ENCODE assay signal across 8 mouse cellular contexts in genomic region chr13:23453362-23453862, GRCm38 (mm10). TPM values are rescaled to one million over a fixed set of nuclear protein-coding genes. Genes with fewer than 3 reads are reported as not detected.
A peak's percentile ranks its signal among the peaks of the same experiment; 100 is the strongest.
DNase-seq lines count a peak whose midpoint lies in the region; ATAC-seq and TF ChIP-seq lines count a peak whose summit lies in the region.

No protein-coding gene starts in this region.

- H3K4me1 ChIP-seq in heart, embryonic 13.5 days, result peaks cover 7% of the 10 kb centered on the region
- no peaks in the 10 kb centered on the region for H3K4me1 ChIP-seq in kidney, postnatal 0 days (replicated peaks; ENCODE audit: insufficient read depth, low read length)
- peaks cover 22% of the 10 kb centered on the region for H3K4me1 ChIP-seq in liver, embryonic 16.5 days (ENCODE audit: control insufficient read depth, low read depth, low read length)
- peaks cover 3% of the 10 kb centered on the region; the same call in 1 of the 2 replicates for H3K4me1 ChIP-seq in neural tube, embryonic 12.5 days
- H3K4me1 ChIP-seq in testis, adult 2 months (ENCODE audit: control insufficient read depth, insufficient read depth, low read length), result peaks cover 3% of the 10 kb centered on the region; the same call in 1 of the 2 replicates

- DNase-seq in CD4-positive, CD25-positive, alpha-beta regulatory T cell, adult 2 months (ENCODE audit: low read depth, low spot score), result peak; percentile 88
- peak; percentile 85 for DNase-seq in brain, adult 2 months (ENCODE audit: low read depth, low spot score)
- DNase-seq in fibroblast of lung, adult 2 months (ENCODE audit: low read depth), result peak; percentile 72
- peak; percentile 89 for DNase-seq in kidney, postnatal 0 days (ENCODE audit: low spot score)

- peak; percentile 73; the same call in 1 of the 2 replicates for ATAC-seq in heart, embryonic 13.5 days (ENCODE audit: extremely low read depth, insufficient number of reproducible peaks, low FRiP score, low TSS enrichment)
- peak; percentile 81 for ATAC-seq in kidney, postnatal 0 days (replicated peaks; ENCODE audit: low FRiP score, low read depth)
- peak; percentile 80 for ATAC-seq in liver, embryonic 16.5 days (ENCODE audit: low read depth)
- peak; percentile 81 for ATAC-seq in neural tube, embryonic 12.5 days (ENCODE audit: low FRiP score, low read depth)

- H3K36me3 ChIP-seq in heart, embryonic 13.5 days, result no peaks in the 10 kb centered on the region
- H3K36me3 ChIP-seq in kidney, postnatal 0 days (ENCODE audit: insufficient read depth, low read length), result no peaks in the 10 kb centered on the region
- no peaks in the 10 kb centered on the region for H3K36me3 ChIP-seq in liver, embryonic 16.5 days (ENCODE audit: control insufficient read depth, insufficient read depth)
- H3K36me3 ChIP-seq in neural tube, embryonic 12.5 days, result no peaks in the 10 kb centered on the region
- no peaks in the 10 kb centered on the region for H3K36me3 ChIP-seq in testis, adult 2 months (ENCODE audit: control insufficient read depth, insufficient read depth, low read length)

- no peak for TF ChIP-seq CTCF in kidney, postnatal 0 days (IDR thresholded peaks at IDR 0.05; ENCODE audit: low read depth)
- TF ChIP-seq CTCF in testis, adult 2 months (IDR thresholded peaks at IDR 0.05; ENCODE audit: control insufficient read depth, insufficient read depth, insufficient replicate concordance, low read depth, low read length), result no peak

- peak overlapping the region; percentile 88 for H3K27ac ChIP-seq in heart, embryonic 13.5 days (replicated peaks)
- peak overlapping the region; percentile 86 for H3K27ac ChIP-seq in kidney, postnatal 0 days
- H3K27ac ChIP-seq in liver, embryonic 16.5 days (ENCODE audit: low read length), result peak overlapping the region; percentile 88
- peak overlapping the region; percentile 33; the same call in 1 of the 2 replicates for H3K27ac ChIP-seq in neural tube, embryonic 12.5 days
- H3K27ac ChIP-seq in testis, adult 2 months (ENCODE audit: control insufficient read depth, insufficient read depth, low read depth, low read length), result 0 out of 2 replicates have a peak overlapping the region, but pooled peaks have one; percentile 27

- peak overlapping the region; percentile 74 for H3K4me2 ChIP-seq in heart, embryonic 13.5 days
- H3K4me2 ChIP-seq in kidney, postnatal 0 days (ENCODE audit: low read length), result peak overlapping the region; percentile 61
- peak overlapping the region; percentile 55 for H3K4me2 ChIP-seq in liver, embryonic 16.5 days (ENCODE audit: low read depth, low read length)
- peak overlapping the region; percentile 55 for H3K4me2 ChIP-seq in neural tube, embryonic 12.5 days (replicated peaks)

- no peaks in the 10 kb centered on the region; the same call in 1 of the 2 replicates for H3K27me3 ChIP-seq in heart, embryonic 13.5 days (replicated peaks)
- no peaks in the 10 kb centered on the region for H3K27me3 ChIP-seq in kidney, postnatal 0 days (ENCODE audit: insufficient read depth, low read length)
- H3K27me3 ChIP-seq in liver, embryonic 16.5 days (ENCODE audit: control insufficient read depth, insufficient read depth, low read depth, low read length), result no peaks in the 10 kb centered on the region
- no peaks in the 10 kb centered on the region for H3K27me3 ChIP-seq in neural tube, embryonic 12.5 days (replicated peaks)
- no peaks in the 10 kb centered on the region for H3K27me3 ChIP-seq in testis, adult 2 months (ENCODE audit: control insufficient read depth, insufficient read depth, low read length)

- under 1% methylated on average over 25 of the region's 25 CpGs for WGBS in heart, embryonic 13.5 days
- under 1% methylated on average over 25 of the region's 25 CpGs for WGBS in kidney, postnatal 0 days
- WGBS in liver, embryonic 16.5 days (ENCODE audit: insufficient replicate concordance), result under 1% methylated on average over 25 of the region's 25 CpGs
- 1% methylated on average over 25 of the region's 25 CpGs for WGBS in neural tube, embryonic 12.5 days

- TF ChIP-seq POLR2A in testis, adult 2 months (IDR thresholded peaks at IDR 0.05; ENCODE audit: control insufficient read depth, low read depth, low read length), result no peak

- peak overlapping the region; percentile 76 for H3K4me3 ChIP-seq in heart, embryonic 13.5 days
- peak overlapping the region; percentile 68 for H3K4me3 ChIP-seq in kidney, postnatal 0 days (replicated peaks; ENCODE audit: low read depth, low read length)
- H3K4me3 ChIP-seq in liver, embryonic 16.5 days (ENCODE audit: low read depth, low read length), result peak overlapping the region; percentile 79
- H3K4me3 ChIP-seq in neural tube, embryonic 12.5 days, result peak overlapping the region; percentile 53
- peak overlapping the region; percentile 82 for H3K4me3 ChIP-seq in testis, adult 2 months (ENCODE audit: control insufficient read depth, low read depth, low read length)

- peak overlapping the region; percentile 84 for H3K9ac ChIP-seq in heart, embryonic 13.5 days
- H3K9ac ChIP-seq in kidney, postnatal 0 days (ENCODE audit: low read depth, low read length), result peak overlapping the region; percentile 69
- peak overlapping the region; percentile 73 for H3K9ac ChIP-seq in liver, embryonic 16.5 days (ENCODE audit: low read depth, low read length)
- H3K9ac ChIP-seq in neural tube, embryonic 12.5 days, result peak overlapping the region; percentile 53

- no peaks in the 10 kb centered on the region for H3K9me3 ChIP-seq in heart, embryonic 13.5 days
- H3K9me3 ChIP-seq in kidney, postnatal 0 days (replicated peaks; ENCODE audit: low read length), result no peaks in the 10 kb centered on the region
- H3K9me3 ChIP-seq in liver, embryonic 16.5 days (replicated peaks; ENCODE audit: control insufficient read depth, low read length), result no peaks in the 10 kb centered on the region
- no peaks in the 10 kb centered on the region for H3K9me3 ChIP-seq in neural tube, embryonic 12.5 days

RNA-seq across cellular contexts. Expression of gene Btn1a1, which starts 12.3 kb away (rescaled TPM):
- polyA plus RNA-seq in heart, embryonic 13.5 days (2015; fragmentation: Nextera tagmentation; extraction: Ambion mirVana), result 1.1 and 2.2 TPM in 2 replicates
- polyA plus RNA-seq in kidney, postnatal 0 days (2015; fragmentation: Nextera tagmentation; extraction: Ambion mirVana), result 0.06 TPM in 1 of 2 replicates, not detected in the other
- 1.9 and 2.0 TPM in 2 replicates for polyA plus RNA-seq in liver, embryonic 16.5 days (2015; fragmentation: Nextera tagmentation; extraction: Ambion mirVana)
- not detected in 2 replicates for polyA plus RNA-seq in neural tube, embryonic 12.5 days (2016; fragmentation: Nextera tagmentation; extraction: Ambion mirVana)
- polyA plus RNA-seq in testis, adult 2 months (2012; rRNA removed), result 0.05 and 0.26 TPM in 2 replicates

RNA-seq across cellular contexts. Expression of gene Abt1, which starts 29.7 kb away (rescaled TPM):
- 8.5 and 8.7 TPM in 2 replicates for polyA plus RNA-seq in heart, embryonic 13.5 days (2015; fragmentation: Nextera tagmentation; extraction: Ambion mirVana)
- 10.0 and 10.4 TPM in 2 replicates for polyA plus RNA-seq in kidney, postnatal 0 days (2015; fragmentation: Nextera tagmentation; extraction: Ambion mirVana)
- 4.5 TPM in 2 replicates for polyA plus RNA-seq in liver, embryonic 16.5 days (2015; fragmentation: Nextera tagmentation; extraction: Ambion mirVana)
- 11.4 TPM in 2 replicates for polyA plus RNA-seq in neural tube, embryonic 12.5 days (2016; fragmentation: Nextera tagmentation; extraction: Ambion mirVana)
- 2.0 TPM in 2 replicates for polyA plus RNA-seq in testis, adult 2 months (2012; rRNA removed)

RNA-seq across cellular contexts. Expression of gene Btn2a2, which starts 35.2 kb away (rescaled TPM):
- 0.45 and 0.82 TPM in 2 replicates for polyA plus RNA-seq in heart, embryonic 13.5 days (2015; fragmentation: Nextera tagmentation; extraction: Ambion mirVana)
- 0.13 and 0.28 TPM in 2 replicates for polyA plus RNA-seq in kidney, postnatal 0 days (2015; fragmentation: Nextera tagmentation; extraction: Ambion mirVana)
- polyA plus RNA-seq in liver, embryonic 16.5 days (2015; fragmentation: Nextera tagmentation; extraction: Ambion mirVana), result not detected in 2 replicates
- polyA plus RNA-seq in neural tube, embryonic 12.5 days (2016; fragmentation: Nextera tagmentation; extraction: Ambion mirVana), result 0.23 and 0.31 TPM in 2 replicates
- 0.08 and 0.21 TPM in 2 replicates for polyA plus RNA-seq in testis, adult 2 months (2012; rRNA removed)

Comparison
In these comparisons a context has a peak if more than half of its experiments do, and no peak if none do; other contexts are left out.
1. Peak in every context shown above with its lines: DNase-seq, ATAC-seq, H3K4me3 ChIP-seq and H3K27ac ChIP-seq.
2. H3K27ac ChIP-seq: peak in every context shown above with its lines; median percentile 88 in heart, embryonic 13.5 days; 88 in liver, embryonic 16.5 days; 86 in kidney, postnatal 0 days; 33 in neural tube, embryonic 12.5 days; 27 in testis, adult 2 months.